Comparison of ENCODE assay signal across 10 mouse cellular contexts in genomic region chr6:147008148-147008547, GRCm38 (mm10). TPM values are rescaled to one million over a fixed set of nuclear protein-coding genes. Genes with fewer than 3 reads are reported as not detected.
DNase-seq lines count a peak whose midpoint lies in the region; ATAC-seq and TF ChIP-seq lines count a peak whose summit lies in the region.
"Had no signal": no experiment of that assay in that cellular context is flagged by ENCODE, and none has a peak within 500 bp of the region (broad histone marks: within the 10 kb centered on the region; RNA-seq: fewer than 3 reads in every experiment).

No protein-coding gene starts in this region.

- H3K4me2 ChIP-seq in hindbrain, embryonic 14.5 days (replicated peaks) = no peak overlapping the region
- no peak overlapping the region for H3K4me2 ChIP-seq in hindbrain, embryonic 13.5 days
- no peak overlapping the region for H3K4me2 ChIP-seq in heart, embryonic 11.5 days
- H3K4me2 ChIP-seq: limb, embryonic 13.5 days had no signal

- H3K9ac ChIP-seq in hindbrain, embryonic 14.5 days = no peak overlapping the region
- H3K9ac ChIP-seq in hindbrain, embryonic 13.5 days = no peak overlapping the region
- no peak overlapping the region for H3K9ac ChIP-seq in heart, embryonic 11.5 days (ENCODE audit: low read depth, low read length)
- H3K9ac ChIP-seq: limb, embryonic 13.5 days had no signal

- no peaks in the 10 kb centered on the region; the same call in 1 of the 2 replicates for H3K36me3 ChIP-seq in hindbrain, embryonic 14.5 days (replicated peaks; ENCODE audit: control insufficient read depth, insufficient read depth)
- 0 out of 2 replicates have a peak, but pooled peaks cover 4% of the 10 kb centered on the region for H3K36me3 ChIP-seq in hindbrain, embryonic 13.5 days
- H3K36me3 ChIP-seq in spleen, adult 2 months (ENCODE audit: control insufficient read depth, insufficient read depth, low read length) = no peaks in the 10 kb centered on the region
- H3K36me3 ChIP-seq in heart, embryonic 11.5 days (ENCODE audit: control insufficient read depth, insufficient read depth, low read length) = peaks cover 23% of the 10 kb centered on the region

- no peak for TF ChIP-seq POLR2A in spleen, adult 2 months (IDR thresholded peaks at IDR 0.05; ENCODE audit: low read depth, low read length)

- DNase-seq in hindbrain, embryonic 14.5 days (ENCODE audit: low spot score) = peak; percentile 48
- DNase-seq in A20 (ENCODE audit: low read depth, low spot score) = peak; percentile 62
- peak; percentile 12 for DNase-seq in Muller cell, postnatal 12 days (ENCODE audit: inconsistent ontology term)
- peak; percentile 87 to 93 for DNase-seq in cerebellum, postnatal 10 days
- peak; percentile 71 to 75 for DNase-seq in kidney, postnatal 4 days
- DNase-seq in spleen, adult 2 months (ENCODE audit: low read depth in 1 of 2, low spot score in 2 of 2) = peak in 1 of 2 experiments; percentile 49

- TF ChIP-seq CTCF in spleen, adult 2 months (IDR thresholded peaks at IDR 0.05; ENCODE audit: extremely low read depth, insufficient read depth, insufficient read length, insufficient replicate concordance) = peak; percentile 61; the same call in 1 of the 2 replicates

- no peaks in the 10 kb centered on the region for H3K9me3 ChIP-seq in hindbrain, embryonic 14.5 days (ENCODE audit: control insufficient read depth, low read length)
- H3K9me3 ChIP-seq in hindbrain, embryonic 13.5 days = no peaks in the 10 kb centered on the region
- H3K9me3 ChIP-seq in heart, embryonic 11.5 days (replicated peaks; ENCODE audit: control insufficient read depth, low read length) = no peaks in the 10 kb centered on the region
- H3K9me3 ChIP-seq: limb, embryonic 13.5 days had no signal

- H3K27me3 ChIP-seq in hindbrain, embryonic 14.5 days (ENCODE audit: control insufficient read depth, insufficient read depth, low read length) = no peaks in the 10 kb centered on the region
- H3K27me3 ChIP-seq in hindbrain, embryonic 13.5 days = no peaks in the 10 kb centered on the region
- H3K27me3 ChIP-seq in spleen, adult 2 months (ENCODE audit: control insufficient read depth, insufficient read depth, low read length) = no peaks in the 10 kb centered on the region
- H3K27me3 ChIP-seq in heart, embryonic 11.5 days (ENCODE audit: control insufficient read depth, insufficient read depth, low read length) = no peaks in the 10 kb centered on the region
- H3K27me3 ChIP-seq: limb, embryonic 13.5 days had no signal

- no peaks in the 10 kb centered on the region for H3K4me1 ChIP-seq in hindbrain, embryonic 14.5 days (replicated peaks; ENCODE audit: control insufficient read depth, insufficient read depth, low read length)
- no peaks in the 10 kb centered on the region for H3K4me1 ChIP-seq in hindbrain, embryonic 13.5 days (replicated peaks)
- no peaks in the 10 kb centered on the region for H3K4me1 ChIP-seq in spleen, adult 2 months (ENCODE audit: control insufficient read depth, insufficient read depth, insufficient read length)
- no peaks in the 10 kb centered on the region for H3K4me1 ChIP-seq in heart, embryonic 11.5 days (ENCODE audit: control insufficient read depth, insufficient read depth, low read length)

- H3K4me3 ChIP-seq in hindbrain, embryonic 14.5 days (replicated peaks; ENCODE audit: low read length) = no peak overlapping the region
- H3K4me3 ChIP-seq in hindbrain, embryonic 13.5 days = no peak overlapping the region
- H3K4me3 ChIP-seq in spleen, adult 2 months (ENCODE audit: extremely low read depth, insufficient read depth, insufficient read length) = no peak overlapping the region
- H3K4me3 ChIP-seq in heart, embryonic 11.5 days (ENCODE audit: low read depth, low read length) = no peak overlapping the region
- H3K4me3 ChIP-seq: erythroblast, embryonic 14.5 days; limb, embryonic 13.5 days had no signal

- 58% methylated on average over 3 of the region's 3 CpGs for WGBS in hindbrain, embryonic 14.5 days
- 52% methylated on average over 3 of the region's 3 CpGs for WGBS in hindbrain, embryonic 13.5 days
- 76% methylated on average over 3 of the region's 3 CpGs for WGBS in spleen, adult 2 months
- WGBS in heart, embryonic 11.5 days (ENCODE audit: insufficient replicate concordance) = 68% methylated on average over 3 of the region's 3 CpGs

- H3K27ac ChIP-seq in hindbrain, embryonic 14.5 days = no peak overlapping the region
- H3K27ac ChIP-seq in hindbrain, embryonic 13.5 days = no peak overlapping the region
- no peak overlapping the region for H3K27ac ChIP-seq in spleen, adult 2 months (ENCODE audit: insufficient read depth, low read length)
- H3K27ac ChIP-seq in heart, embryonic 11.5 days (ENCODE audit: low read depth, low read length) = no peak overlapping the region
- H3K27ac ChIP-seq: limb, embryonic 13.5 days had no signal

- no peak for ATAC-seq in hindbrain, embryonic 14.5 days (ENCODE audit: low FRiP score)
- no peak for ATAC-seq in hindbrain, embryonic 13.5 days (ENCODE audit: low FRiP score)
- ATAC-seq in heart, embryonic 11.5 days (replicated peaks; ENCODE audit: insufficient number of reproducible peaks, low FRiP score, low TSS enrichment) = no peak

RNA-seq across cellular contexts. Expression of gene Rep15, which starts 24.2 kb away (rescaled TPM):
- 0.50 and 0.65 TPM in 2 replicates for polyA plus RNA-seq in hindbrain, embryonic 14.5 days (2014; fragmentation: Nextera tagmentation; extraction: Ambion mirVana)
- polyA plus RNA-seq in hindbrain, embryonic 13.5 days (2015; fragmentation: Nextera tagmentation; extraction: Ambion mirVana) = 0.48 and 0.94 TPM in 2 replicates
- polyA plus RNA-seq in spleen, adult 2 months (2012; rRNA removed) = 0.11 and 0.21 TPM in 2 replicates
- 1.1 and 1.3 TPM in 2 replicates for polyA plus RNA-seq in heart, embryonic 11.5 days (2014; fragmentation: Nextera tagmentation; extraction: Ambion mirVana)
- polyA plus RNA-seq: erythroblast, embryonic 14.5 days had no signal

RNA-seq across cellular contexts. Expression of gene Mrps35, which starts 34.4 kb away (rescaled TPM):
- polyA plus RNA-seq in hindbrain, embryonic 14.5 days (2014; fragmentation: Nextera tagmentation; extraction: Ambion mirVana) = 76.8 and 78.3 TPM in 2 replicates
- polyA plus RNA-seq in hindbrain, embryonic 13.5 days (2015; fragmentation: Nextera tagmentation; extraction: Ambion mirVana) = 70.4 and 71.7 TPM in 2 replicates
- polyA plus RNA-seq in spleen, adult 2 months (2012; rRNA removed) = 4.1 and 4.7 TPM in 2 replicates
- polyA plus RNA-seq in heart, embryonic 11.5 days (2014; fragmentation: Nextera tagmentation; extraction: Ambion mirVana) = 128 and 135 TPM in 2 replicates

RNA-seq across cellular contexts. Expression of gene 1700034J05Rik, which starts 53.9 kb away (rescaled TPM):
- polyA plus RNA-seq in hindbrain, embryonic 14.5 days (2014; fragmentation: Nextera tagmentation; extraction: Ambion mirVana) = 0.12 TPM in 1 of 2 replicates, not detected in the other
- polyA plus RNA-seq in hindbrain, embryonic 13.5 days (2015; fragmentation: Nextera tagmentation; extraction: Ambion mirVana) = not detected in 2 replicates
- polyA plus RNA-seq in spleen, adult 2 months (2012; rRNA removed) = not detected in 2 replicates
- polyA plus RNA-seq in heart, embryonic 11.5 days (2014; fragmentation: Nextera tagmentation; extraction: Ambion mirVana) = 0.21 and 0.42 TPM in 2 replicates
- polyA plus RNA-seq: erythroblast, embryonic 14.5 days had no signal

Comparison
In these comparisons a context has a peak if more than half of its experiments do, and no peak if none do; other contexts are left out.
1. RNA of gene Mrps35, which starts 34.4 kb away (polyA plus RNA-seq): 128 to 135 TPM in heart, embryonic 11.5 days, 76.8 to 78.3 TPM in hindbrain, embryonic 14.5 days and 70.4 to 71.7 TPM in hindbrain, embryonic 13.5 days; 4.1 to 4.7 TPM in spleen, adult 2 months; every median in the first group is over 10 times any median in the second.